Mouse (Mus musculus) G1E (cell line): Measurements from ENCODE around the gene Supt16.

ENCODE experiments used
- CTCF ChIP-seq: IDR thresholded peaks from 2 replicates; pipeline ENCODE4 v1.5.1; 2012; ENCODE audit warnings: low read depth, low read length, inconsistent platforms, mixed read lengths
- GATA2 ChIP-seq: IDR thresholded peaks from 2 replicates; pipeline ENCODE4 v1.6.1; 2012; ENCODE audit warnings: low read depth, low read length, inconsistent platforms, borderline replicate concordance

DNA sequence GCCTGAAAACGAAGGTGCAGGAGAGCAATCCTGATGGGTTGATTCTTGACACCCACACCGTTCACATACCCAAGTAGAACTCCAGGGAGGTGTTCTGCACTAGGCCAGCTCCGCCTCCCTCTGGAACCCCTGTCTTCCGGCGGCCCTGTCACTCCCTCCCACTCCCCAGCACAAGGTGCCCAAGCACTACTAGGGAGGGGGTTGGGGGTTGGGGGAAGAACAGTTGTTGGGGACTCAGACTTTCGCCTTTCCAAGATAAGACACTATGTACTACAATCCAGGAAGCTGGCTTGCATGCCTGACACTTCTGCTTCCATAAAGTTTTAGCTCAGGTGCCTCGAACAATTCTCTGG is 47.5 kb upstream of the Supt16 start:
- TF ChIP-seq CTCF: no peak
- TF ChIP-seq GATA2: no peak
